Mouse (Mus musculus) forebrain, embryonic 11.5 days (tissue): ENCODE data around the gene Rfng. TPM values are rescaled to one million over a fixed set of nuclear protein-coding genes. Genes with fewer than 3 reads are reported as not detected.
A peak's percentile ranks its signal among the peaks of the same experiment; 100 is the strongest.

Source experiments
- ATAC-seq: fragments of 200-750 bp; cut with Nextera tagmentation; replicated peaks from 2 replicates; pipeline ENCODE4 v1.8.0; 2017; ENCODE audit warnings: moderate TSS enrichment; ENCODE audit not compliant: low FRiP score
- DNase-seq: peaks from one replicate; pipeline ENCODE4 v3.0.0-alpha.2; 2017; ENCODE audit warnings: low spot score
- H3K27ac ChIP-seq: fragments of 300-500 bp; sonication (generic); 2 replicates; pipeline ENCODE4 v1.5.1; 2014; ENCODE audit warnings: low read depth, low read length
- H3K27me3 ChIP-seq: fragments of 300-500 bp; sonication (generic); 2 replicates; pipeline ENCODE4 v1.6.1; 2014; ENCODE audit warnings: mild to moderate bottlenecking, low read length, mixed read lengths; ENCODE audit not compliant: control insufficient read depth, insufficient read depth
- H3K36me3 ChIP-seq: fragments of 300-500 bp; sonication (generic); 2 replicates; pipeline ENCODE4 v1.6.1; 2014; ENCODE audit warnings: mild to moderate bottlenecking, low read length, moderate library complexity, mixed read lengths; ENCODE audit not compliant: control insufficient read depth, insufficient read depth
- H3K4me1 ChIP-seq: fragments of 300-500 bp; sonication (generic); replicated peaks from 2 replicates; pipeline ENCODE4 v1.6.1; 2014; ENCODE audit warnings: low read length, mixed read lengths; ENCODE audit not compliant: control insufficient read depth, insufficient read depth
- H3K4me2 ChIP-seq: fragments of 300-500 bp; sonication (generic); 2 replicates; pipeline ENCODE4 v1.6.1; 2014; ENCODE audit warnings: low read depth, mild to moderate bottlenecking, low read length, moderate library complexity, mixed read lengths; ENCODE audit not compliant: severe bottlenecking
- H3K4me3 ChIP-seq: fragments of 300-500 bp; sonication (generic); 2 replicates; pipeline ENCODE4 v1.5.1; 2014; ENCODE audit warnings: low read depth, low read length
- H3K9ac ChIP-seq: fragments of 300-500 bp; sonication (generic); 2 replicates; pipeline ENCODE4 v1.6.1; 2014; ENCODE audit warnings: low read length
- H3K9me3 ChIP-seq: fragments of 300-500 bp; sonication (generic); 2 replicates; pipeline ENCODE4 v1.6.1; 2016; ENCODE audit warnings: low read length, mixed read lengths; ENCODE audit not compliant: control insufficient read depth
- WGBS: fragments of 180-500 bp; shearing (Covaris S2); extraction: QIAGEN DNeasy Blood & Tissue Kit; methylation state at CpG from one replicate; pipeline ENCODE4 v1.1.7; 2014; 5-methylcytosine and 5-hydroxymethylcytosine counted together
- polyA plus RNA-seq: library from polyadenylated mRNA; unstranded; fragments of >200 nt; fragmentation: Nextera tagmentation; extraction: Ambion mirVana; gene quantifications from 2 replicates; pipeline ENCODE4 v1.2.1, GENCODE M21; 2014

Rfng gene
- polyA plus RNA-seq, 1 experiment from 2014 or later: 45.4 TPM

- Histone ChIP-seq H3K9ac (no peak overlapping the region), H3K36me3 (peaks cover 52% of the 10 kb centered on the region), H3K4me3 (no peak overlapping the region), H3K9me3 (no peaks in the 10 kb centered on the region), H3K27me3 (no peaks in the 10 kb centered on the region), H3K27ac (no peak overlapping the region), H3K4me2 (no peak overlapping the region), H3K4me1 (peaks cover 21% of the 10 kb centered on the region)
- DNase-seq (peak; percentile 51), ATAC-seq (no peak)
- WGBS: 94% methylated on average over 14 of the region's 14 CpGs
Observed at GRCm38 (mm10) chr11:120820546-120820945, 36.5 kb upstream of the Rfng start.

- no peaks in the 10 kb centered on the region for H3K9me3 ChIP-seq
- H3K27ac ChIP-seq: no peak overlapping the region
- H3K27me3 ChIP-seq: no peaks in the 10 kb centered on the region
- H3K36me3 ChIP-seq: peaks cover 62% of the 10 kb centered on the region
- no peak for ATAC-seq
- no peak overlapping the region for H3K4me2 ChIP-seq
- H3K4me1 ChIP-seq: peaks cover 14% of the 10 kb centered on the region
- H3K4me3 ChIP-seq: no peak overlapping the region
- DNase-seq: no peak
- 96% methylated on average over 6 of the region's 6 CpGs for WGBS
- H3K9ac ChIP-seq: no peak overlapping the region; the same call in 1 of the 2 replicates
Observed at GRCm38 (mm10) chr11:120819556-120819955, 35.5 kb upstream of the Rfng start.

- Histone ChIP-seq H3K4me1 (peaks cover 14% of the 10 kb centered on the region), H3K9ac (no peak overlapping the region), H3K4me2 (no peak overlapping the region), H3K36me3 (peaks cover 75% of the 10 kb centered on the region), H3K27me3 (no peaks in the 10 kb centered on the region), H3K27ac (no peak overlapping the region), H3K4me3 (no peak overlapping the region), H3K9me3 (no peaks in the 10 kb centered on the region)
- ATAC-seq (no peak), DNase-seq (peak; percentile 47)
- 97% methylated on average over 13 of the region's 13 CpGs for WGBS
Observed at GRCm38 (mm10) chr11:120818251-120818650, 34.2 kb upstream of the Rfng start.

GRCm38 (mm10) chr11:120817358-120817757, 33.4 kb upstream of the Rfng start:
- 90% methylated on average over 6 of the region's 6 CpGs for WGBS
- DNase-seq: no peak
- peaks cover 6% of the 10 kb centered on the region for H3K4me1 ChIP-seq

GRCm38 (mm10) chr11:120812068-120812467, 28.1 kb upstream of the Rfng start:
- Histone ChIP-seq H3K4me3 (no peak overlapping the region), H3K27ac (no peak overlapping the region), H3K27me3 (no peaks in the 10 kb centered on the region), H3K4me2 (no peak overlapping the region), H3K36me3 (peaks cover 88% of the 10 kb centered on the region), H3K4me1 (no peaks in the 10 kb centered on the region), H3K9me3 (no peaks in the 10 kb centered on the region), H3K9ac (no peak overlapping the region)
- ATAC-seq (no peak), DNase-seq (no peak)
- WGBS: 94% methylated on average over 16 of the region's 16 CpGs

More at GRCm38 (mm10) chr11:120817358-120817757, 33.4 kb upstream of the Rfng start:
- no peak overlapping the region for H3K9ac ChIP-seq
- no peak overlapping the region for H3K4me2 ChIP-seq
- H3K9me3 ChIP-seq: no peaks in the 10 kb centered on the region
- H3K36me3 ChIP-seq: peaks cover 83% of the 10 kb centered on the region
- no peak overlapping the region for H3K27ac ChIP-seq
- no peaks in the 10 kb centered on the region for H3K27me3 ChIP-seq
- ATAC-seq: no peak
- H3K4me3 ChIP-seq: no peak overlapping the region

- Histone ChIP-seq H3K4me3 (no peak overlapping the region), H3K4me1 (no peaks in the 10 kb centered on the region), H3K27me3 (no peaks in the 10 kb centered on the region), H3K9me3 (no peaks in the 10 kb centered on the region), H3K4me2 (no peak overlapping the region), H3K36me3 (peaks cover 55% of the 10 kb centered on the region), H3K27ac (no peak overlapping the region), H3K9ac (no peak overlapping the region)
- ATAC-seq: no peak
- no peak for DNase-seq
- WGBS: 93% methylated on average over 12 of the region's 12 CpGs
Observed at GRCm38 (mm10) chr11:120808010-120808409, 24.0 kb upstream of the Rfng start.

GRCm38 (mm10) chr11:120805375-120806298, 21.6 kb upstream of the Rfng start:
- no peaks in the 10 kb centered on the region for H3K9me3 ChIP-seq
- no peaks in the 10 kb centered on the region for H3K4me1 ChIP-seq
- WGBS: 89% methylated on average over 7 of the region's 7 CpGs
- H3K4me2 ChIP-seq: no peak overlapping the region
- H3K27me3 ChIP-seq: no peaks in the 10 kb centered on the region
- ATAC-seq (no peak), DNase-seq (no peak)
- H3K27ac ChIP-seq: no peak overlapping the region
- no peak overlapping the region for H3K4me3 ChIP-seq
- H3K9ac ChIP-seq: no peak overlapping the region
- H3K36me3 ChIP-seq: peaks cover 32% of the 10 kb centered on the region

- H3K4me3 ChIP-seq: no peak overlapping the region
- no peak overlapping the region for H3K27ac ChIP-seq
- DNase-seq (no peak), ATAC-seq (no peak)
- no peak overlapping the region for H3K9ac ChIP-seq
- WGBS: 83% methylated on average over 4 of the region's 4 CpGs
- H3K4me1 ChIP-seq: 0 out of 2 replicates have a peak, but pooled peaks cover 2% of the 10 kb centered on the region
- no peaks in the 10 kb centered on the region for H3K27me3 ChIP-seq
- H3K9me3 ChIP-seq: no peaks in the 10 kb centered on the region
- H3K36me3 ChIP-seq: peaks cover 26% of the 10 kb centered on the region
- H3K4me2 ChIP-seq: no peak overlapping the region
Observed at GRCm38 (mm10) chr11:120804769-120805168, 20.8 kb upstream of the Rfng start.
